Mouse (Mus musculus) testis, adult 2 months (tissue): Measurements from ENCODE around the gene Sorbs2. TPM values are rescaled to one million over a fixed set of nuclear protein-coding genes. Genes with fewer than 3 reads are reported as not detected.

Experiments used
- H3K27ac ChIP-seq: fragments of 200-500 bp; 2 replicates; pipeline ENCODE4 v1.5.1; 2012; ENCODE audit warnings: low read depth, low read length; ENCODE audit not compliant: control insufficient read depth, insufficient read depth
- H3K27me3 ChIP-seq: fragments of 200-500 bp; 2 replicates; pipeline ENCODE4 v1.6.1; 2012; ENCODE audit warnings: mild to moderate bottlenecking, low read length, moderate library complexity; ENCODE audit not compliant: control insufficient read depth, insufficient read depth
- H3K36me3 ChIP-seq: fragments of 200-500 bp; 2 replicates; pipeline ENCODE4 v1.6.1; 2012; ENCODE audit warnings: mild to moderate bottlenecking, low read length; ENCODE audit not compliant: control insufficient read depth, insufficient read depth
- H3K4me1 ChIP-seq: fragments of 200-500 bp; 2 replicates; pipeline ENCODE4 v1.6.1; 2012; ENCODE audit warnings: low read length; ENCODE audit not compliant: control insufficient read depth, insufficient read depth
- H3K4me3 ChIP-seq: fragments of 200-500 bp; 2 replicates; pipeline ENCODE4 v1.5.1; 2012; ENCODE audit warnings: low read depth, mild to moderate bottlenecking, low read length, moderate library complexity, mixed read lengths; ENCODE audit not compliant: control insufficient read depth
- CTCF ChIP-seq: fragments of 200-500 bp; IDR thresholded peaks from 2 replicates; pipeline ENCODE4 v1.5.1; 2012; ENCODE audit warnings: low read depth, mild to moderate bottlenecking, inconsistent platforms, low read length, moderate library complexity; ENCODE audit not compliant: control insufficient read depth, insufficient read depth, insufficient replicate concordance
- POLR2A ChIP-seq: fragments of 200-500 bp; IDR thresholded peaks from 2 replicates; pipeline ENCODE4 v1.6.1; 2012; ENCODE audit warnings: low read depth, mild to moderate bottlenecking, inconsistent platforms, low read length, moderate library complexity; ENCODE audit not compliant: control insufficient read depth
- polyA plus RNA-seq: library from polyadenylated mRNA; depleted of rRNA; stranded (reverse); fragments of >200 nt; gene quantifications from 2 replicates; pipeline ENCODE4 v1.2.3, GENCODE M21; 2012; rRNA removed

Sorbs2 gene
- polyA plus RNA-seq: 5.8 and 8.1 TPM in 2 replicates

- H3K27ac ChIP-seq: no peak within 1 kb of the TSS
- no peaks in the 10 kb centered on the region for H3K27me3 ChIP-seq
- H3K4me1 ChIP-seq: no peaks in the 10 kb centered on the region
- TF ChIP-seq POLR2A: no peak
- no peak for TF ChIP-seq CTCF
- H3K36me3 ChIP-seq: no peaks in the 10 kb centered on the region
- no peak within 1 kb of the TSS for H3K4me3 ChIP-seq
These were observed at the start of gene Sorbs2 for GRCm38 (mm10) chr8:45507634-45508321. Gene Sorbs2 (plus strand): TSS chr8:45507788.

GRCm38 (mm10) chr8:45457874-45458273 is 49.7 kb upstream of the Sorbs2 start:
- no peak for TF ChIP-seq POLR2A
- TF ChIP-seq CTCF: no peak
- no peaks in the 10 kb centered on the region for H3K36me3 ChIP-seq

GRCm38 (mm10) chr8:45469006-45469405 is 38.6 kb upstream of the Sorbs2 start:
- TF ChIP-seq POLR2A (no peak), CTCF (no peak)
- H3K27ac ChIP-seq: no peak overlapping the region
- no peak overlapping the region for H3K4me3 ChIP-seq
- H3K4me1 ChIP-seq: peaks cover 3% of the 10 kb centered on the region
- no peaks in the 10 kb centered on the region for H3K36me3 ChIP-seq
- no peaks in the 10 kb centered on the region for H3K27me3 ChIP-seq

More at GRCm38 (mm10) chr8:45457874-45458273, 49.7 kb upstream of the Sorbs2 start:
- Histone ChIP-seq H3K27me3 (no peaks in the 10 kb centered on the region), H3K4me3 (no peak overlapping the region), H3K27ac (no peak overlapping the region), H3K4me1 (no peaks in the 10 kb centered on the region)

GRCm38 (mm10) chr8:45469507-45470178 is 37.9 kb upstream of the Sorbs2 start:
- Histone ChIP-seq H3K4me3 (no peak overlapping the region), H3K27me3 (no peaks in the 10 kb centered on the region), H3K27ac (no peak overlapping the region), H3K4me1 (no peaks in the 10 kb centered on the region), H3K36me3 (no peaks in the 10 kb centered on the region)
- TF ChIP-seq POLR2A (no peak), CTCF (no peak)

- Histone ChIP-seq H3K27ac (no peak overlapping the region), H3K4me3 (no peak overlapping the region), H3K27me3 (no peaks in the 10 kb centered on the region), H3K4me1 (no peaks in the 10 kb centered on the region), H3K36me3 (no peaks in the 10 kb centered on the region)
- TF ChIP-seq CTCF (no peak), POLR2A (no peak)
These were observed 26.7 kb upstream of the Sorbs2 start for GRCm38 (mm10) chr8:45480886-45481285.

- Histone ChIP-seq H3K4me1 (no peaks in the 10 kb centered on the region), H3K27ac (no peak overlapping the region), H3K4me3 (no peak overlapping the region), H3K36me3 (no peaks in the 10 kb centered on the region), H3K27me3 (no peaks in the 10 kb centered on the region)
- no peak for TF ChIP-seq POLR2A
- no peak for TF ChIP-seq CTCF
These were observed 21.3 kb upstream of the Sorbs2 start for GRCm38 (mm10) chr8:45486281-45486680.

- H3K36me3 ChIP-seq: no peaks in the 10 kb centered on the region
- H3K27ac ChIP-seq: no peak overlapping the region
- H3K4me1 ChIP-seq: no peaks in the 10 kb centered on the region
- H3K4me3 ChIP-seq: no peak overlapping the region
- TF ChIP-seq CTCF (no peak), POLR2A (no peak)
- H3K27me3 ChIP-seq: no peaks in the 10 kb centered on the region
These were observed 3.6 kb upstream of the Sorbs2 start for GRCm38 (mm10) chr8:45503971-45504370.

- H3K27ac ChIP-seq: no peak overlapping the region
- H3K4me1 ChIP-seq: no peaks in the 10 kb centered on the region
- H3K36me3 ChIP-seq: no peaks in the 10 kb centered on the region
- TF ChIP-seq POLR2A: no peak
- no peak for TF ChIP-seq CTCF
- H3K27me3 ChIP-seq: no peaks in the 10 kb centered on the region
- H3K4me3 ChIP-seq: no peak overlapping the region
These were observed 1.2 kb upstream of the Sorbs2 start for GRCm38 (mm10) chr8:45506376-45506775.
